Mouse (Mus musculus) left cerebral cortex, adult 18-20 months (tissue): ENCODE results near the gene Spi1. TPM values are rescaled to one million over a fixed set of nuclear protein-coding genes. Genes with fewer than 3 reads are reported as not detected.

Experiments used
- DNase-seq, 2 experiments: peaks; one replicate each; pipeline ENCODE4 v3.0.0; 2021 to 2022; ENCODE audit warnings: low spot score in 2 of 2, mixed read lengths in 1 of 2
- total RNA-seq, 2 experiments: library from RNA; stranded (reverse); gene quantifications; 2 replicates each; pipeline ENCODE4 v1.2.3; 2021

Spi1 gene
- total RNA-seq, 2 experiments from 2014 or later: 3.2 to 3.6 TPM

GRCm38 (mm10) chr2:91121497-91121896 is 39.3 kb downstream of the Spi1 start:
- no peak for DNase-seq

GRCm38 (mm10) chr2:91123521-91123920 is 41.3 kb downstream of the Spi1 start:
- DNase-seq: no peak

- no peak for DNase-seq
Measured at GRCm38 (mm10) chr2:91125101-91125500, 42.9 kb downstream of the Spi1 start.

- no peak for DNase-seq
Measured at GRCm38 (mm10) chr2:91128761-91129160, 46.6 kb downstream of the Spi1 start.

GRCm38 (mm10) chr2:91130126-91130525 is 47.9 kb downstream of the Spi1 start:
- no peak for DNase-seq

- no peak for DNase-seq
Measured at GRCm38 (mm10) chr2:91131251-91131650, 49.1 kb downstream of the Spi1 start.

GRCm38 (mm10) chr2:91132035-91132434 is 49.8 kb downstream of the Spi1 start:
- no peak for DNase-seq

- no peak for DNase-seq
Measured at GRCm38 (mm10) chr2:91136513-91137412, 54.6 kb downstream of the Spi1 start.

- DNase-seq: no peak
Measured at GRCm38 (mm10) chr2:91137481-91137880, 55.3 kb downstream of the Spi1 start.

GRCm38 (mm10) chr2:91139311-91139710 is 57.1 kb downstream of the Spi1 start:
- DNase-seq: no peak

GRCm38 (mm10) chr2:91139764-91140163 is 57.6 kb downstream of the Spi1 start:
- DNase-seq: no peak

- DNase-seq: no peak
Measured at GRCm38 (mm10) chr2:91142920-91143319, 60.7 kb downstream of the Spi1 start.

- DNase-seq: no peak
Measured at GRCm38 (mm10) chr2:91143401-91143800, 61.2 kb downstream of the Spi1 start.

GRCm38 (mm10) chr2:91148101-91148500 is 65.9 kb downstream of the Spi1 start:
- no peak for DNase-seq

- DNase-seq: no peak
Measured at GRCm38 (mm10) chr2:91151331-91151730, 69.1 kb downstream of the Spi1 start.

GRCm38 (mm10) chr2:91152885-91153377 is 70.7 kb downstream of the Spi1 start:
- no peak for DNase-seq

- DNase-seq: no peak
Measured at GRCm38 (mm10) chr2:91154091-91154490, 71.9 kb downstream of the Spi1 start.

- no peak for DNase-seq
Measured at GRCm38 (mm10) chr2:91157002-91157752, 75.0 kb downstream of the Spi1 start.

- DNase-seq: no peak
Measured at GRCm38 (mm10) chr2:91160591-91160990, 78.4 kb downstream of the Spi1 start.

GRCm38 (mm10) chr2:91162952-91163351 is 80.8 kb downstream of the Spi1 start:
- DNase-seq: no peak

GRCm38 (mm10) chr2:91163532-91163931 is 81.3 kb downstream of the Spi1 start:
- no peak for DNase-seq

- no peak for DNase-seq
Measured at GRCm38 (mm10) chr2:91164991-91165390, 82.8 kb downstream of the Spi1 start.
